Mouse (Mus musculus) hindbrain, embryonic 10.5 days (tissue): ENCODE measurements at regions not wholly inside any gene's neighbourhood (a gene's known extent, or its start where the extent isn't known, plus 50 kb on each side); places are given as distances from the start of the nearest gene placed in this dataset.

Source experiments
- DNase-seq: peaks from one replicate; pipeline ENCODE4 v3.0.0-alpha.2; 2017; ENCODE audit warnings: low spot score
- H3K27ac ChIP-seq: fragments of 300-500 bp; sonication (generic); 2 replicates; pipeline ENCODE4 v1.5.1; 2016; ENCODE audit warnings: mild to moderate bottlenecking, moderate library complexity
- H3K27me3 ChIP-seq: fragments of 300-500 bp; sonication (generic); 2 replicates; pipeline ENCODE4 v1.6.1; 2016; ENCODE audit warnings: mild to moderate bottlenecking; ENCODE audit not compliant: poor library complexity, insufficient read depth, severe bottlenecking
- H3K36me3 ChIP-seq: fragments of 300-500 bp; sonication (generic); 2 replicates; pipeline ENCODE4 v1.6.1; 2016; ENCODE audit warnings: mild to moderate bottlenecking, moderate library complexity
- H3K4me1 ChIP-seq: fragments of 300-500 bp; sonication (generic); replicated peaks from 2 replicates; pipeline ENCODE4 v1.6.1; 2016; ENCODE audit warnings: mild to moderate bottlenecking
- H3K4me3 ChIP-seq: fragments of 300-500 bp; sonication (generic); 2 replicates; pipeline ENCODE4 v1.5.1; 2016; ENCODE audit warnings: mild to moderate bottlenecking, moderate library complexity
- H3K9me3 ChIP-seq: fragments of 300-500 bp; sonication (generic); 2 replicates; pipeline ENCODE4 v1.6.1; 2016; ENCODE audit warnings: mild to moderate bottlenecking, moderate library complexity
- WGBS: fragments of 180-500 bp; shearing (Covaris S2); methylation state at CpG from one replicate; pipeline ENCODE4 v1.1.7; 2016; 5-methylcytosine and 5-hydroxymethylcytosine counted together

DNA sequence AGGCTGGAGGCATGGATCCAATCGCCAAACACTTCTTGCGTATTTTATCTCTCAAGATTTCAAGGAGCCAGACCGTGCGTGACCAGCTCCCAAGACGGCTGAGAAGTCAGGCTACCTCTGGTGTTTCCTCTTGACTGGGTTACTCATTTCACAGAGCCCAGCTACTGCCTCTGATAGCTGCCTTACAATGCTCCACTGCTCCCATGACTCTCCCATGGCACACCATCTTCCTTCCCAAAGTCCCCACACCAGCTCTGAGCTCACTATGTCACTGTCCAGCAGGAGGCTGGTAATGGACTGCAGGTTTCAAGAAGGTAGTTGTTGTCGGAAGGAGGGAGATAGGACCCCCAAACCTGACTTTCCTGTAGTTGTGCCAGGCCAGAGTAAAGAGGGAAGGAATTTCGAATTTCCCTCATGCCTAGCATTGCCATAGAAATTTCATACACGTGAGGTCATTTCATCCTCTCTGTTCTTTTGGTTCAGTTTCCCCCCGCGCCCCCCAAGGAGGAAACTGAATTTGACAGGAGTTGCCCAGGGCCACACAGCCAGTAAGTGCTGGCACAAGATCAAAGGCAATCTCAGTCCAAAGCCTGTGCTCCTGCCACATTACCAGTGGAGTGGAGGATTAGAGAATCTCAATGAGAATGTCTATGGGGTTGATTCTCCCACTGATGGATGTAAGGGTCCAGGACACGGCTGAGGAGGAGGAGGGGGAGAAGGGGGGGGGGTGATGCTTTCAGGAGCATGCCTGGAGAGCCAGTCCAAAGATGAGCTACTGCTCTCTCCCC, 155.3 kb upstream of the Mocs1 start:
- no peaks in the 10 kb centered on the region for H3K9me3 ChIP-seq
- DNase-seq, result no peak
- no peak overlapping the region for H3K27ac ChIP-seq
- WGBS, result 83% methylated on average over 11 of the region's 11 CpGs
- no peaks in the 10 kb centered on the region; the same call in 1 of the 2 replicates for H3K27me3 ChIP-seq
- no peaks in the 10 kb centered on the region for H3K4me1 ChIP-seq
- no peaks in the 10 kb centered on the region for H3K36me3 ChIP-seq
- H3K4me3 ChIP-seq, result no peak overlapping the region

DNA sequence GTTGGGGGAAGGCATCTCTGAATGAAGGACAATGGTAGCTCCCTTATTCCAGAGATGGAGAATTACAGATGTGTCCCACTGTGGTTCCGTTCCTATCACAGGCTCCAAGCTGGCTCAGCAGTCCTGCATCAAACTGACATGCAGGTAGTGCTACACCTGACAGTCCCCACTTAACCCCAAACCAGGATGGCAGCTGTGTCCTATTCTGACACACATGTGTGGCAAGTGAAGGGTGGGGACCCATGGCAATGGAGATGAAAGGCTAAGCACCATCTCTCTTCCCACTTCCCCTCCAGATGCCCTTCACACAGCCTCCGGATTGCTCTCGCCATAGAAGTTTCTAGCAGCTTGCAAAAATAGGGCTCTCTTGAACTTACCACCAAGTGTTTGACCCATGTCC, 153.2 kb upstream of the Mocs1 start:
- no peak for DNase-seq
- WGBS, result 91% methylated on average over 3 of the region's 3 CpGs
- H3K4me1 ChIP-seq, result peaks cover 6% of the 10 kb centered on the region; the same call in 1 of the 2 replicates

DNA sequence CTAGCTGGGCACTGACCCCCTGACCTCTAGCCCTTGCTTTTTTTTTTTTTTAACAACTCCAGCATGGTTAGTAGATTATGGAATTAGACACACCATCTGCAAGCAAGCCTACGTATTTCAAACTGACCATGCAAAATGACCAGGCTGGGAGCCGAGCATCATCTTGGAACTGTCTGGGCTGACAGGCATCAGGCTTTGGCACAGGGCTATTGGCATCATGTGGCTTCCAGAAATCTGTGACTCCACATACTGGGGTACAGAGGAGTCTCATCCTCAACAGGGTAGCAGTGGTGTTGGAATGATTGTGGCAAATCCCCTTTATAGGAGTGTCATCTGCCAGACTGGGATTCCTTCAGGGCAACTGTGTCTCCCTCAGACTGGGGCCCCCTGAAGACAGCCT, 152.7 kb upstream of the Mocs1 start:
- H3K4me1 ChIP-seq, result peaks cover 6% of the 10 kb centered on the region; the same call in 1 of the 2 replicates
- DNase-seq, result no peak
- H3K9me3 ChIP-seq, result no peaks in the 10 kb centered on the region
- WGBS, result 51% methylated on average over 2 of the region's 2 CpGs
- H3K27ac ChIP-seq, result 0 out of 2 replicates have a peak overlapping the region, but pooled peaks have one; percentile 1
- H3K27me3 ChIP-seq, result no peaks in the 10 kb centered on the region; the same call in 1 of the 2 replicates
- H3K36me3 ChIP-seq, result no peaks in the 10 kb centered on the region
- no peak overlapping the region for H3K4me3 ChIP-seq

More for the DNA sequence above, 153.2 kb upstream of the Mocs1 start:
- no peaks in the 10 kb centered on the region; the same call in 1 of the 2 replicates for H3K27me3 ChIP-seq
- H3K4me3 ChIP-seq, result no peak overlapping the region
- H3K36me3 ChIP-seq, result no peaks in the 10 kb centered on the region
- H3K27ac ChIP-seq, result no peak overlapping the region
- no peaks in the 10 kb centered on the region for H3K9me3 ChIP-seq

DNA sequence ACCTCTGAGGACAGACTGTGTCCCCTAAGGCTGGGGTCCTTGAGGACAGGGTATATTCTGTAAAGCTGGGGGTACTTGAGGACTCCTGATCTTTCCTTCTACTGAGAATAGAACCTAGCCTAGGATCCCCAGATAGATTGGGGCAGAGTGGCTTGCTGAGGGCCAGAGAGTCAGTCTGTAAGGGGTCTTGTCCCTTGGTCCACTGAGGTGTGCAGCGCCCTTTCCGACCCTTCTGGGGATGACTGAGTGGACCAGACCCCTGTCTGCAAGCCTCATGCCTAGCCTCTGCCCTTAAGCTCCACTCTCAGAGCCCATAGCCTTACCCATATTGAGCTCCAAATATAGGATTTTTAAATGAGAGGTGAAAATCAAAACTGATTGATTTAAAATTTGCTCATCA, 152.2 kb upstream of the Mocs1 start:
- no peaks in the 10 kb centered on the region; the same call in 1 of the 2 replicates for H3K27me3 ChIP-seq
- no peak for DNase-seq
- H3K4me1 ChIP-seq, result peaks cover 6% of the 10 kb centered on the region; the same call in 1 of the 2 replicates
- WGBS, result 94% methylated on average over 2 of the region's 2 CpGs
- no peaks in the 10 kb centered on the region for H3K9me3 ChIP-seq
- no peaks in the 10 kb centered on the region for H3K36me3 ChIP-seq
- H3K4me3 ChIP-seq, result no peak overlapping the region
- 0 out of 2 replicates have a peak overlapping the region, but pooled peaks have one; percentile 1 for H3K27ac ChIP-seq

DNA sequence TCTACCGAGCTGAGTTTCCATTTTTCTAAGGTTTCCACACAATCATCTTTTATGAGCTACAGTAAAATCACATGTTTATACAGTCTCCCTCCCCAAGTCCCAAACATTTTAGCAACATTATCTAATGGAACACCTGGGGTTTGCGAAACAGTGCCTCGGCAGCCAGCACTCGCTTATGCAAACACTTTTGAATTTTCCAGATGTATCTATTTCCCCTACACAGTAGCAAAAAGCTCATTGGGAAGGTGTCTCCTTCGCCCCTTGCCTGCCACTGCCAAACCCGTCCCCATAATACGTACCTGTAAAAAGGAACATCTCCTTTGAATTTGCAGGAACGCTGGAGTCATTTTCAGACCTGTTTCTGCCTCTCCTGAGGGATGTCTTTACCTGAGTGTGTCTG, 149.6 kb upstream of the Mocs1 start:
- Histone ChIP-seq H3K4me1 (peaks cover 6% of the 10 kb centered on the region; the same call in 1 of the 2 replicates), H3K27me3 (no peaks in the 10 kb centered on the region; the same call in 1 of the 2 replicates), H3K9me3 (no peaks in the 10 kb centered on the region), H3K36me3 (no peaks in the 10 kb centered on the region), H3K27ac (no peak overlapping the region), H3K4me3 (no peak overlapping the region)
- 86% methylated on average over 8 of the region's 8 CpGs for WGBS
- no peak for DNase-seq

DNA sequence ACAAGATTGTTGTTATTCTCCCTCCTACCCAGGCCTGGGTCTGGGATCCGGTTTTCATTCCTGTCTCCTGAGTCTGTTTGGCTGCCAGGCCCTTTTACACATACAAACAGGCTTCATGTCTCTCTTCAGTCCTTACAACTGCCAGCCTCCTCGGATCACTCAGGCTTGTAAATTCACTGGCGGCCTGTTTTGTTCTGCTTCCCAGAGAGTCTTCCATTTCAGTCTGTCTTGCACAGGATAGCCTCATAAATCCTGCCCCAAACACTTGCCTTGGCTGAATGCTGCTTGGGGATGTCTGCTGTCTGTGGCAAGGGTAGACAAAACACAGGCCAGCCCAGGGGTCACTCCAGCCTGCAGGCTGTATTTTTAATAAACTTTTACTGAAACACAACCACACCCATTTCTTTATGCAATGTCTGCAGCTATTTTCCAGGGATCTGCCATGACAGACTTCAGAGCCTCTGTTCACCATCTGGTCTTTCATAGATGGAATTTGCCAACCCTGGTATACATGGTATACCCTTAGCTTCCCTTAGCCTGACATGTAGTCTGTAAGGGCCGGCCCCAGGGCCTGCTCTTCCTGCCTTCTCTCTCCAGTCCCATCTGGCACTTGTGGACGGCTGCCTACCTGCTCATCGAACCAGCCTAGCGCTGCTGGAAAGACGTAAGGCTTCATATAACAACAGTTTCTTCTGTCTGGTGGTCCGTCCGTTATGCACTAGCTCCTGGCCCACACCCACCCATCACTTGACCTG, 149.0 kb upstream of the Mocs1 start:
- peaks cover 6% of the 10 kb centered on the region; the same call in 1 of the 2 replicates for H3K4me1 ChIP-seq
- H3K27me3 ChIP-seq, result no peaks in the 10 kb centered on the region
- no peaks in the 10 kb centered on the region for H3K9me3 ChIP-seq
- H3K27ac ChIP-seq, result no peak overlapping the region
- H3K4me3 ChIP-seq, result no peak overlapping the region
- H3K36me3 ChIP-seq, result no peaks in the 10 kb centered on the region
- no peak for DNase-seq
- 78% methylated on average over 10 of the region's 10 CpGs for WGBS

DNA sequence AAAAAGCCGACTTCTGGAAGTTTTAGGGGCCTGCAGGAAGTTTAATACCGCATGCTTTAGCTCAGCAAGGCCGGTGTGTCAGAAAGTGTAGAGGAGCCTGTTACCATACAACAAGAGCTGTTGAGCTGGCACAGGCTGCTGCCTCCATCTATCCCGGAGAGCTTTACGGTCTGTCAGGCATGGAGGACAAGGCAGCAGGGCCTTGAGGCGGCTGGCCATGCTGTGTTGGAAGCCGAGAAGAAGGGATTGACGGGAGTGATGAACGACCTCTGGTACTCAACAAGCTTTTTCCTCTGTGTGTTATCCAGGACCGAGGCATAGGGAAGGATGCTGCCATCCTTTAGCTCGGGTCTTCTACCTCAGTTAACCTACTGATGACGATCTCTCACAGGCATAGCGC, 146.8 kb upstream of the Mocs1 start:
- no peaks in the 10 kb centered on the region for H3K36me3 ChIP-seq
- H3K27me3 ChIP-seq, result no peaks in the 10 kb centered on the region
- no peak for DNase-seq
- no peak overlapping the region for H3K27ac ChIP-seq
- H3K9me3 ChIP-seq, result no peaks in the 10 kb centered on the region
- no peak overlapping the region for H3K4me3 ChIP-seq
- 88% methylated on average over 13 of the region's 13 CpGs for WGBS
- H3K4me1 ChIP-seq, result peaks cover 6% of the 10 kb centered on the region; the same call in 1 of the 2 replicates

DNA sequence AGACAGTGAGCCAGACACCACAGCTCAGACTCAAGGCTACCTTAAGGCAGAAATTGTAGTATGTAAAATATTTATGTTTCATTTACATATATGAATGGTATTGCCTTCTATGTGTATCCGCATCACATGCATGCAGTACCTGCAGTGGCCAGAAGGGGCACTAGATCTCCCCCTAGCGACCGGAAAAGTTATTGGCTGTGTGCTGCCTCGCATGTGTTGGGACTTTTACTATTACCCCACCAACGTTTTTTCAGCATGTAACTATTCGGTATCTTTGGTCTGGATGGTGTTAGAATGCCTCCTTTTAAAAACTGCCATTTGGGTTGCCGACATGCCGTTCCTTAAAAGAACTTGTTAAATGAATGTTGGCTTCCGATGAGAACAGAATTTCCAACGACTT, 145.7 kb upstream of the Mocs1 start:
- Histone ChIP-seq H3K9me3 (no peaks in the 10 kb centered on the region), H3K36me3 (no peaks in the 10 kb centered on the region), H3K27ac (no peak overlapping the region), H3K27me3 (no peaks in the 10 kb centered on the region), H3K4me3 (no peak overlapping the region), H3K4me1 (peaks cover 6% of the 10 kb centered on the region; the same call in 1 of the 2 replicates)
- WGBS, result 84% methylated on average over 10 of the region's 10 CpGs
- peak; percentile 10 for DNase-seq

DNA sequence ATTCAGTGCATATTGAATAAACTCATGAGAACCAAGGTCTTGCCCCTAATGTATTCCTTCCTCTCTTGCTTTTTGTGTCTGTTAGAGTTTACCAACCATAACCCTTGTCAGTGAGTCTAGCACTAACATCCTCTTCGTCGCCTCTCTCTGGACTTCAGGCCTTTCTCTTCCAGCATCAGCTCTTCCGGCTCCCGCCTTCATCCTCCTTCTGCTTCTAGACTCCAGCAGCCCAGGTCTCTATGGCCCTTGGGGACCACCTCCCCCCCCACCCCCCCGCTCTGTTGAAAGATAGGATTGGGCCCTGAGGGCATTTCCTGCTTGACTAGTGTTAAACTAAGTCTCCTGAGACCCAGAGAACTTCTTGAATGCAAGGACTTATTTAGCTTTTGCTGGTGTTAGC, 144.7 kb upstream of the Mocs1 start:
- no peak overlapping the region for H3K4me3 ChIP-seq
- no peaks in the 10 kb centered on the region for H3K36me3 ChIP-seq
- no peaks in the 10 kb centered on the region for H3K9me3 ChIP-seq
- no peak for DNase-seq
- H3K27ac ChIP-seq, result no peak overlapping the region
- H3K27me3 ChIP-seq, result no peaks in the 10 kb centered on the region
- WGBS, result 86% methylated on average over 5 of the region's 5 CpGs
- peaks cover 6% of the 10 kb centered on the region; the same call in 1 of the 2 replicates for H3K4me1 ChIP-seq

DNA sequence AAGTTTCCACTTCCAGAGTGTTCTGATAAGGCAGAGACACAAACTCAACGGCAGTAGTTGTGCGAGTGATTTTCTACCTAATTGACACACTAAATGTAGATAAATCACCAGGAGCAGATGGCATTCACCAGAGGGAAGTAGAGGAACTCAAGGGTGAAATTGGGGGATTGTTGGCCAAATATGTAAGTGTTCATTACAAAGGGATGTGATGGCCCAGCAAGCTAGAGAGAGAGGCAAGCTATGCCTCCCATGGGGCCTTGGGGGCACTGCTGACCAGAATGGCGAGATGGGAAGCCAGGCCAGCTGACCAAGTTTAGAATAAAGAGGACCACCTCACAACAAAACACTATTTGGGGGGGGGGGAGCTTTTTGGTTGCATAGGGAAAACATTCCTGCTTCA, 136.5 kb upstream of the Mocs1 start:
- no peaks in the 10 kb centered on the region for H3K4me1 ChIP-seq
- H3K9me3 ChIP-seq, result peaks cover 7% of the 10 kb centered on the region; the same call in 1 of the 2 replicates
- H3K27ac ChIP-seq, result no peak overlapping the region
- no peaks in the 10 kb centered on the region for H3K27me3 ChIP-seq
- H3K36me3 ChIP-seq, result no peaks in the 10 kb centered on the region
- no peak for DNase-seq
- 71% methylated on average over 3 of the region's 3 CpGs for WGBS
- H3K4me3 ChIP-seq, result no peak overlapping the region

DNA sequence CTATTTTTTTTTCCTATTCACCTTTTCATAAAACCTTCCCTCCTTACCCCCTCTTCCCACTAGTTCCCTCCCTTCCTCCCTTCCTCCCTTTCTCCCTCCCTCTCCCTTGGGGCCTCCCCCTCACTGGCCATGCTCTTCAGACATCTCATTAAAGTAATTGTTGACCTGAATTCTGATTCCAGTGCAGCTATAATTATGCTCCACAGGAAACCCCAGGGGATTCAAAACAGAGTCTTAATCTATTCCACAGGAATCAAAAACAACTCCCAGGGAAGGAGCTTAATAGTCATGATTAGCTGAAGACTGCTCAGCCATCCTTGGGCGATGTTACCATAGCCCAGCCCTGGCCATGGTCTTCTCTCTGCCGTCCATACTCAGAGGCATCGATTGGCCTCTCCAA, 123.7 kb upstream of the Mocs1 start:
- no peak for DNase-seq
- Histone ChIP-seq H3K36me3 (no peaks in the 10 kb centered on the region), H3K27ac (no peak overlapping the region), H3K9me3 (no peaks in the 10 kb centered on the region), H3K27me3 (no peaks in the 10 kb centered on the region), H3K4me1 (peaks cover 7% of the 10 kb centered on the region; the same call in 1 of the 2 replicates), H3K4me3 (no peak overlapping the region)
- 90% methylated on average over 3 of the region's 3 CpGs for WGBS

DNA sequence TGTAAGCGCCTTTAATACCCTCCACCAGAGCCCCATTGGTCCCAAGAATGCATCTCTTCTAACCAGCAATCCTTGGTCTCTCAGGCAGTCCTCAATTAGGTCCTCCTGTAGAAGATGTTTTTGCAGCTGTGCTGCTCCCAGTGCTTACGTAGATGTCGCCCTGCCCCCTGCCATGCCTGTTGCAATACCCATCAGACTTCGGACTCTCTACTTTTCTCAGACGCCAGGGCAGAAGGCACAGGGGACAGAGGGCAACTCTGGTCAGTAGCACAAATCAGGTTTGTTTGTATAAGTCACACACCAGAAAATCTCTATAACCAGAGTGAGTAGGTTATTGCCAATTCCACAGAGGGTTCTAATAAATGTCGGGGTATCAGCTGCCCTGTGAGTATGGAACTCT, 123.0 kb upstream of the Mocs1 start:
- Histone ChIP-seq H3K4me3 (no peak overlapping the region), H3K27me3 (no peaks in the 10 kb centered on the region), H3K36me3 (no peaks in the 10 kb centered on the region), H3K9me3 (no peaks in the 10 kb centered on the region), H3K27ac (no peak overlapping the region), H3K4me1 (peaks cover 7% of the 10 kb centered on the region; the same call in 1 of the 2 replicates)
- DNase-seq, result no peak
- WGBS, result 78% methylated on average over 6 of the region's 6 CpGs

DNA sequence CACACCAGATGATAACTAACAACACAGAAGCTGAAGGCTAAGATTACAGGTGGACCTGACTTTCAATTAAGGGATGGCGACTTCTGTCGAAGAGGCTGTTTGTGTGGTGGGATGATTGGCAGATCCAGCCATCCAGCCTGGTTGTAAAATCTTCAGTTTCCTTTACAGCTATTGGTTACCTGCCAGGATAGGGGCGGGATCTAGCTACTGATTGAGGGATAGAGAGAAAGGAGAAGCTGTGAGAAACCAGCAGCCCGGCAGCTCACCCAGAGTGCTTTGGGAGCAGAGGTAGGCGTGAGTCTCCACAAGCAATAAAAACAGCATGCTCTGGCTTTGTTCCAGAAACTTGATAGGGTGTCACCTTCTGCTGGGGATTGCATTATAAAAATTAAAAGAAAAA, 119.1 kb upstream of the Mocs1 start:
- H3K4me1 ChIP-seq, result 0 out of 2 replicates have a peak, but pooled peaks cover 3% of the 10 kb centered on the region
- no peaks in the 10 kb centered on the region for H3K9me3 ChIP-seq
- H3K27ac ChIP-seq, result no peak overlapping the region
- DNase-seq, result peak; percentile 66
- no peaks in the 10 kb centered on the region for H3K27me3 ChIP-seq
- H3K4me3 ChIP-seq, result no peak overlapping the region
- H3K36me3 ChIP-seq, result no peaks in the 10 kb centered on the region
- 33% methylated on average over 5 of the region's 5 CpGs for WGBS
